Mouse (Mus musculus) limb, embryonic 13.5 days (tissue): ENCODE results near the gene Rassf7. TPM values are rescaled to one million over a fixed set of nuclear protein-coding genes. Genes with fewer than 3 reads are reported as not detected.

Experiments used
- ATAC-seq: fragments of 200-750 bp; cut with Nextera tagmentation; 2 replicates; pipeline ENCODE4 v1.8.0; 2017; ENCODE audit warnings: low read depth, moderate number of reproducible peaks, moderate TSS enrichment; ENCODE audit not compliant: low FRiP score
- H3K27ac ChIP-seq: fragments of 300-500 bp; sonication (generic); 2 replicates; pipeline ENCODE4 v1.5.1; 2015; ENCODE audit warnings: inconsistent platforms, mild to moderate bottlenecking, moderate library complexity
- H3K27me3 ChIP-seq: fragments of 300-500 bp; sonication (generic); 2 replicates; pipeline ENCODE4 v1.6.1; 2015; ENCODE audit warnings: mild to moderate bottlenecking, inconsistent platforms
- H3K36me3 ChIP-seq: fragments of 300-500 bp; sonication (generic); 2 replicates; pipeline ENCODE4 v1.6.1; 2015; ENCODE audit warnings: inconsistent platforms, mild to moderate bottlenecking, moderate library complexity
- H3K4me1 ChIP-seq: fragments of 300-500 bp; sonication (generic); 2 replicates; pipeline ENCODE4 v1.6.1; 2015; ENCODE audit warnings: inconsistent platforms
- H3K4me2 ChIP-seq: fragments of 300-500 bp; sonication (generic); replicated peaks from 2 replicates; pipeline ENCODE4 v1.6.1; 2015; ENCODE audit warnings: inconsistent platforms, mild to moderate bottlenecking, moderate library complexity
- H3K4me3 ChIP-seq: fragments of 300-500 bp; sonication (generic); 2 replicates; pipeline ENCODE4 v1.5.1; 2015; ENCODE audit warnings: moderate library complexity, mild to moderate bottlenecking, inconsistent platforms
- H3K9ac ChIP-seq: fragments of 300-500 bp; sonication (generic); 2 replicates; pipeline ENCODE4 v1.6.1; 2015; ENCODE audit warnings: mild to moderate bottlenecking, inconsistent platforms
- H3K9me3 ChIP-seq: fragments of 300-500 bp; sonication (generic); 2 replicates; pipeline ENCODE4 v1.6.1; 2016; ENCODE audit warnings: inconsistent platforms
- WGBS: fragments of 180-500 bp; shearing (Covaris S2); methylation state at CpG from one replicate; pipeline ENCODE4 v1.1.7; 2015; 5-methylcytosine and 5-hydroxymethylcytosine counted together
- polyA plus RNA-seq: library from polyadenylated mRNA; unstranded; fragments of >200 nt; fragmentation: Nextera tagmentation; extraction: Ambion mirVana; gene quantifications from 2 replicates; pipeline ENCODE4 v1.2.1, GENCODE M21; 2015

The Rassf7 gene
- polyA plus RNA-seq, 1 experiment from 2014 or later = 32.7 TPM

DNA sequence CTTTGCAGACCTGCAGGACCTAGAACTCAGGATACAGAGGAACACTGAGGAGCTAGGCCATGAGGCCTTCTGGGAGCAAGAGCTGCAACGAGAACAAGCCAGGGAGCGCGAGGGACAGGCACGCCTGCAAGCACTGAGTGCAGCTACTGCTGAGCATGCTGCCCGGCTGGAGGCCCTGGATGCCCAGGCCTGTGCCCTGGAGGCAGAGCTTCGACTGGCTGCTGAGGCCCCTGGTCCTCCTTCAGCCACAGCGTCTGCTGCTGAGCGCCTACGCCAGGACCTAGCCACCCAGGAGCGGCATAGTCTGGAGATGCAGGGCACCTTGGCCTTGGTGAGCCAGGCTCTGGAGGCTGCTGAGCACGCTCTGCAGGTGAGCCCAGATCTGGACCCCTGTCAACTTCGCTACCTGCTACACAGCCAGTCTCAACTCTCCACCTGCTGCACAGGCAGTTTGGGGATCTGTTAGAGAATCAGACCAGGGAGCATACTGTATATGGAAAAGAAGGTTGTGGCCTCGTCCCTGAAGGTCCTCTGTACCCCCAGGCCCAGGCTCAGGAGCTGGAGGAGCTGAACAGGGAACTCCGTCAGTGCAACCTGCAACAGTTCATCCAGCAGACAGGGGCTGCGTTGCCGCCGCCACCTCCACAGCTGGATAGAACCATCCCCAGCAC lies 1.8 kb downstream of the Rassf7 start:
- no peaks in the 10 kb centered on the region for H3K27me3 ChIP-seq
- no peak overlapping the region; the same call in 1 of the 2 replicates for H3K4me3 ChIP-seq
- WGBS = 88% methylated on average over 17 of the region's 17 CpGs
- H3K4me1 ChIP-seq = peaks cover 41% of the 10 kb centered on the region
- peaks cover 22% of the 10 kb centered on the region for H3K36me3 ChIP-seq
- H3K9ac ChIP-seq = peak overlapping the region; percentile 73
- no peaks in the 10 kb centered on the region for H3K9me3 ChIP-seq
- no peak overlapping the region for H3K27ac ChIP-seq
- peak overlapping the region; percentile 89 for H3K4me2 ChIP-seq
- ATAC-seq = no peak

DNA sequence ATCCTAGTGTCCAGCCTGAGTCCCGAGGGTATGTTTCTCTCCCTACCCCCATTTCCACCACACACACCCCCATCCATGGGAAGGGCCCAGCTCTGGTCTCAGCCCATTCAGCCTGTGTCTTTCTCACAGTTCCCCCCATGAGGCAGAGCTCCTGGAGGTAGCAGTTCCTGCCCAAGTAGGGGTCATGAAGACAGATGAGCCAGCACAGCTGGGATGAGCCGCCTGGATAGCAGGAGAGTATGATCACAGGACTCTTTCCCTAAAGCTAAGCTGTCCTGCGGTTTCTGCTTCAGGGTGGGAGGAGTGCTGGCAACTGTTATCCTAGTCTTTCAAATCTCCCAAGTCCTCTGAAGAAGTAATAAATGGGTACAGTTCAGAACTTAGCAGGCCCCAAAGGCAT lies 2.5 kb downstream of the Rassf7 start:
- no peak overlapping the region for H3K4me2 ChIP-seq
- peak overlapping the region; percentile 45 for H3K9ac ChIP-seq
- no peak for ATAC-seq
- H3K36me3 ChIP-seq = peaks cover 22% of the 10 kb centered on the region
- H3K27me3 ChIP-seq = no peaks in the 10 kb centered on the region
- H3K27ac ChIP-seq = no peak overlapping the region
- no peak overlapping the region for H3K4me3 ChIP-seq
- WGBS = 80% methylated on average over 3 of the region's 3 CpGs
- H3K4me1 ChIP-seq = peaks cover 46% of the 10 kb centered on the region
- H3K9me3 ChIP-seq = no peaks in the 10 kb centered on the region

DNA sequence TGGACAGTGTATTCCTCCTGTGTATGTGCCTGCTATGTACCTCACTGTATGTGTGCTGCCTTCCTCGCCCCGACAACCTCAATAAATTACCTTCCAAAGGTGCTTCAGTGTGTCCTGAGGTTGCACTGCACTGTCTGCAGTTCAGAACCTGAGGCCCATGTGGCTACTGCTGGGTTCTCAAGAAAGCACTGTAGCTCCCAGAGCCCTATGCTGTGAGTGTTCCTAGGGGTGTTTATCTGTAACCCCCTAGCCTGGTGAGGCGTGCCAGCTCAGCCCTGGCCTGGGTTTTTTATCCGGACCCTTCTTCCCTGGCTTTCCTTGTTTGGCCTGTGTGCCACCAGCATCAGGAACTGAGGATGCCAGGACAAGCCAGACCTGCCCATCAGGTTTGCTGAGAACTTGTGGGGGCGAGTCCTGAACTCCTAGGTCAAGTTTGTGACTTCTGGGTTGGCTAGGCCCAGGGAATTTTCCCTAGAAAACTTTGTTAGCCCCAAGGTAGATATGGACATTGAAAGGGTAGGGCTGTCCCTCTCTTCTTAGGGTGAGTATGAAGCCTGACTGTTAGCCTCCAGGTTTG lies 3.0 kb downstream of the Rassf7 start:
- no peak for ATAC-seq
- no peak overlapping the region for H3K4me3 ChIP-seq
- H3K9me3 ChIP-seq = no peaks in the 10 kb centered on the region
- no peak overlapping the region for H3K9ac ChIP-seq
- no peaks in the 10 kb centered on the region for H3K27me3 ChIP-seq
- H3K27ac ChIP-seq = no peak overlapping the region
- H3K36me3 ChIP-seq = peaks cover 22% of the 10 kb centered on the region
- 80% methylated on average over 5 of the region's 5 CpGs for WGBS
- H3K4me2 ChIP-seq = no peak overlapping the region
- peaks cover 46% of the 10 kb centered on the region for H3K4me1 ChIP-seq

DNA sequence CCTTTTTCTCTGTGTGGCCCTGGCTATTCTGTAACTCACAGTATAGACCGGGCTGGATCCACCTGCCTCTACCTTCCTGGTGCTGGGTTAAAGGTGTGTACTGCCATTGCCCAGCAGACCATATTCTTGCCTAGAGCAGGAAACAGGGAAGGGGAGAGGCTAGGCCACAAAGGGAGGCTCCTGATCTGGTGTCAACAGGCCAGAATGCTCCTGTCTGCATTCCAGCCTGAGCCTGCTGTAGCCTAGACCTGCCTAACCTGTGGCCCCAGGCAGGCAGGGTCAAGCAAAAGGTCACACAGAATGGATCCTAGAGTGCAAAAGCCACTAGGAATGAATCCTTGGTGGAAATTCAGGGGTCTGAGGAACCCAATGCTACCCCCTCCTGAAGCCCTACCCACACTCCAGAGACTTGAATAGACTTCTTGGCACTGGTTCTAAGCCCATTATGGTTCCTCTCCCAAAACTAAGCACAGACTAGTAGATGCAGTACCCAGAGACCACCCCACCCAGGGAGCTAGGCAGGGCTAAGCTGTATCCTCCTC lies 4.0 kb downstream of the Rassf7 start:
- Histone ChIP-seq H3K27me3 (no peaks in the 10 kb centered on the region), H3K4me3 (no peak overlapping the region), H3K36me3 (peaks cover 22% of the 10 kb centered on the region), H3K9ac (no peak overlapping the region; the same call in 1 of the 2 replicates), H3K4me1 (peaks cover 45% of the 10 kb centered on the region), H3K27ac (no peak overlapping the region), H3K9me3 (no peaks in the 10 kb centered on the region), H3K4me2 (peak overlapping the region; percentile 92; the same call in 1 of the 2 replicates)
- WGBS = 89% methylated on average over 1 of the region's 1 CpGs
- ATAC-seq = no peak

DNA sequence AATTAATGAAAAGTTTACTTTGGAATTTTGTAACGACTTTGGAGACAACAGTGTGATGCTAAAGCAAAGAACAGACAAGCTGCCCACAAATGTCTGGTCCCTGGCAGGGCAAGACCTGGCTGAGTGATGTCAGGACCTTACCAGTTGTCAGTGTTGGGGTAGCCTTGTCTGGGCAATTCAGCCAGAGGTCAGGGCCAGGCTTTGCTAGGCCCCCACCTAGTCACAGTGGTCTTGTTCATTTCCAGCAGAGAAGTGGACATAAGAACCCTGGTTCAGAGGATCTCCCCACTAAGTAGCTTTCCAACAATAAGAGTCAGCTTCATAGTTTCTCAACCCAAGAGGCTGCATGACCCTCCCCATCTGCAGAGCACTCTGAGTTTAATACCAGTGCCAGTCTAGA lies 4.7 kb downstream of the Rassf7 start:
- peak overlapping the region; percentile 78 for H3K9ac ChIP-seq
- H3K9me3 ChIP-seq = no peaks in the 10 kb centered on the region
- H3K27ac ChIP-seq = peak overlapping the region; percentile 90; the same call in 1 of the 2 replicates
- peak overlapping the region; percentile 92 for H3K4me2 ChIP-seq
- no peaks in the 10 kb centered on the region for H3K27me3 ChIP-seq
- H3K36me3 ChIP-seq = peaks cover 22% of the 10 kb centered on the region
- 67% methylated on average over 1 of the region's 1 CpGs for WGBS
- peaks cover 40% of the 10 kb centered on the region for H3K4me1 ChIP-seq
- ATAC-seq = no peak
- H3K4me3 ChIP-seq = peak overlapping the region; percentile 64

DNA sequence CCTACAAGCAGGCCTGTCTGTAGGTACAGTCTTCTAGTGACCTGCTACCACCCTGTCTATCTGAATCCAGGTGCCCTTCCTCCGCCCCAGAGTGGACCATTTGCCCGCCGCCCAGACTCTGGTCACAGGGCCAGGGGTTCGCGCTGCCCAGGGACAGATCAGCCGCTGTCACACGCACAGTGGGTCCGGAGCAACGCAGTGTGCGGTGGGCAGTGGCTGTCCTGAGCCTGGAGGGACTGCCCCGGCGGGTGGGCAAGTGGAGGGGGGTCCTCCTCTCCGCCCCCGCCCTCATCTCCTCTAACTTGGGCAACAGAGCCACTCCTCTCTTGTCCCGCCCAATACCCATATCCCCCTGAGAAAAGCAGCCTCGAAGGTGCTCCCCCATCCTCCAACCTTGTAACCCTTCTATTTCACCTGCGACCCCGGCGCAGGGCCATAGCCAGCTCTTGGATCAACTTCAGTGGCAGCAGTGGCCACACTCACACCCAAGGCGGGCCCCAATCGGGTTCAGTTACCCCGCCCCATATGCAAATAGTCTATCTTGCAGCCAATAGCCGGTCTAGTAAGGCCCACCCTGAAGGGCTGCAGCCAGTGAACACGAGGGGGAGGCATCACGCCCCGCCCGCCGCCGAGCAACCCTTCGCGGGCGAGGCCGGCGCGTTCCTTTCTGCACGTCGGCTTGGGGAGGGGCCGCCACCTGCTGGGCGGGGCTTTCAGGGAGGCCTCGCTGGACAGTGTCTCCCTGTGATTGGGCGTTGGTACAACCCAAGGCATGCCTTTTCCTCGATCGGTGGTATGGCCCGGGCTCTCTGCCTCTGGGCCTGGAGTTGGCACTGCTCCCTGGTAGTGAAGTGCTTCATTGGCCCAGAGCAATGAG lies 5.8 kb downstream of the Rassf7 start:
- peak; percentile 97 for ATAC-seq

DNA sequence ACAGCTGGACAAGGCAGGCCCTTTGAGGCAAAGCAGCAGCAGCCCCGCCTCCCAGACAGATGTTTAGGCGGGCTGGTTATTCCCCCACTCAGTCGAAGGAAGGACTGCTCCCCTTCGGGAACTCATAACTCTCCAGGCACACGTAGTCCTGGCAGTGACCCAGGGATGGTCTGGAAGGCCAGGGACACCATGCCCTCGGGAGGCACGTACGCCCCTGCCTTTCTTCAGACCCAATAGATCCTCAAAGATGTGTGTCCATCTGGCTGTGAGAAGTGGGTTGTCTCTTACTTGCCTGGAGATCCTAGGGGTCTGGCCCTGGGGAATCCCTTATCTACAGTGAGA lies 6.4 kb downstream of the Rassf7 start:
- H3K27ac ChIP-seq = peak overlapping the region; percentile 90
- peaks cover 29% of the 10 kb centered on the region for H3K4me1 ChIP-seq
- WGBS = 5% methylated on average over 8 of the region's 8 CpGs
- no peak for ATAC-seq
- no peaks in the 10 kb centered on the region for H3K27me3 ChIP-seq
- H3K9me3 ChIP-seq = no peaks in the 10 kb centered on the region
- H3K9ac ChIP-seq = peak overlapping the region; percentile 21; the same call in 1 of the 2 replicates
- peak overlapping the region; percentile 64 for H3K4me3 ChIP-seq
- H3K4me2 ChIP-seq = peak overlapping the region; percentile 92
- peaks cover 22% of the 10 kb centered on the region for H3K36me3 ChIP-seq

More for the DNA sequence above, 5.8 kb downstream of the Rassf7 start:
- Histone ChIP-seq H3K9ac (peak overlapping the region; percentile 78), H3K4me1 (peaks cover 35% of the 10 kb centered on the region), H3K4me2 (peak overlapping the region; percentile 92), H3K9me3 (no peaks in the 10 kb centered on the region), H3K27me3 (no peaks in the 10 kb centered on the region), H3K4me3 (peak overlapping the region; percentile 64), H3K27ac (peak overlapping the region; percentile 90), H3K36me3 (peaks cover 22% of the 10 kb centered on the region)
- 3% methylated on average over 44 of the region's 44 CpGs for WGBS

DNA sequence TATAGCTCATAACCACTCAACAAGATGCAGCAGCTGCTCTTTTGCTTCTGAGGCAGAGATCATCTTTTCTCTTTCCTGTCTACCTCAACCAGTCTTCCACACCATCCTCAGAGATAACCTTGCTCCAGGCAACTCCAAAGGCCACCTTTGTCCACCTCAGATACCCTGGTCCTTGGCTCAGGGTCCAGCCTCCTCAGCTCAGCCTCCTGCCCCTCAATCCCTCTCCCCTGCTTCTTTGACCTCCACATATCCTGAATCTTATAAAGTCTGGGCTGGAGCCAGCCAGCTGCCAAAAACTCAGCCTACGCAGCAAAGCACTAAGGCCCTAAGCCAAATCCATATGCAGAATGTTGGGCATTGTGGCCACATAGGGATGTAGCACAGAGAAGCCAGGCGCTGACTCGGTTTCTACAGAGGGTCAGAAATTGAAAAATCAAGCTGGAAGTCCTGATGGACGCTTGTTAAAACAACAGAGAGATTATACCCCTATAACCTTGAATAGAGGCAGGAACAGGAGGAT lies 7.1 kb downstream of the Rassf7 start:
- peak overlapping the region; percentile 90 for H3K27ac ChIP-seq
- H3K4me1 ChIP-seq = peaks cover 27% of the 10 kb centered on the region
- peaks cover 20% of the 10 kb centered on the region for H3K36me3 ChIP-seq
- no peak overlapping the region for H3K4me3 ChIP-seq
- H3K27me3 ChIP-seq = no peaks in the 10 kb centered on the region
- ATAC-seq = no peak
- H3K9me3 ChIP-seq = no peaks in the 10 kb centered on the region
- 0 out of 2 replicates have a peak overlapping the region, but pooled peaks have one; percentile 21 for H3K9ac ChIP-seq
- 0 out of 2 replicates have a peak overlapping the region, but pooled peaks have one; percentile 92 for H3K4me2 ChIP-seq
- 90% methylated on average over 4 of the region's 4 CpGs for WGBS

DNA sequence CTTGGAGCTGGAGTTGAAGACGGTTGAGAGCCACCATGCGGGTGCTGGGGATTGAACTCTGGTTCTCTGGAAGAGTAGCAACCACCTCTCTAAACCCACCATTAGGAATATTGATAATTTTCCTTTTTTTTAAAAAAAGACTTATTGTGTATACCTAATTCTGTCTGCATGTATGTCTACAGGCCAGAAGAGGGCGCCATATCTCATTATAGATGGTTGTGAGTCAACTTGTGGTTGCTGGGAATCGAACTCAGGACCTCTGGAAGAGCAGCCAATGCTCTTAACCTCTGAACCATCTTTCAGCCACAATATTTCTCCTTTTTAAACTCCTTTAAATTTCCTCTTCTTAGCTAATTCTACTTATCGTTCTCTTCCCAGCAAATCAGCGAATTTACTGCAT lies 10.9 kb downstream of the Rassf7 start:
- Histone ChIP-seq H3K4me1 (peaks cover 25% of the 10 kb centered on the region), H3K27me3 (no peaks in the 10 kb centered on the region), H3K27ac (no peak overlapping the region), H3K4me2 (no peak overlapping the region), H3K9ac (no peak overlapping the region), H3K36me3 (peaks cover 10% of the 10 kb centered on the region), H3K4me3 (no peak overlapping the region), H3K9me3 (no peaks in the 10 kb centered on the region)
- ATAC-seq = no peak
- 80% methylated on average over 6 of the region's 6 CpGs for WGBS

DNA sequence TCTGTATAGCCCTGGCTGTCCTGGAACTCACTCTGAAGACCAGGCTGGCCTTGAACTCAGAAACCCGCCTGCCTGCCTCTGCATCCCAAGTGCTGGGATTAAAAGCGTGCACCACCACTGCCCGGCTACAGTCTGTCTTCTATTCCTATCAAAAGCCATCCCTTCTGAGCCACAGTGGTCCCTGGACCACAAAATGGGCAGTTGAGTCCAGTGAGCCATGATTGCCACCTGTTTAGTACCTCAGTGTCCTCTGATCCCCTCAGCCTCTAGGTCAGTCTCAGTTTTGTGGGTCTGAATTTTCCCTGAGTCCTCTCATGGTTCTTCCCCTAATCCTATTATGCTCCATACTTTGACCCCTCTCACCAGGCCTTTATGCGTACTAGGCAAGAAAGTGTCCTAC lies 12.1 kb downstream of the Rassf7 start:
- H3K27ac ChIP-seq = no peak overlapping the region
- H3K4me3 ChIP-seq = peak overlapping the region; percentile 99
- no peaks in the 10 kb centered on the region for H3K27me3 ChIP-seq
- H3K9ac ChIP-seq = 0 out of 2 replicates have a peak overlapping the region, but pooled peaks have one; percentile 5
- H3K4me2 ChIP-seq = peak overlapping the region; percentile 93
- peak; percentile 12; the same call in 1 of the 2 replicates for ATAC-seq
- H3K4me1 ChIP-seq = peaks cover 16% of the 10 kb centered on the region
- H3K9me3 ChIP-seq = no peaks in the 10 kb centered on the region
- H3K36me3 ChIP-seq = peaks cover 22% of the 10 kb centered on the region
- WGBS = 85% methylated on average over 4 of the region's 4 CpGs

DNA sequence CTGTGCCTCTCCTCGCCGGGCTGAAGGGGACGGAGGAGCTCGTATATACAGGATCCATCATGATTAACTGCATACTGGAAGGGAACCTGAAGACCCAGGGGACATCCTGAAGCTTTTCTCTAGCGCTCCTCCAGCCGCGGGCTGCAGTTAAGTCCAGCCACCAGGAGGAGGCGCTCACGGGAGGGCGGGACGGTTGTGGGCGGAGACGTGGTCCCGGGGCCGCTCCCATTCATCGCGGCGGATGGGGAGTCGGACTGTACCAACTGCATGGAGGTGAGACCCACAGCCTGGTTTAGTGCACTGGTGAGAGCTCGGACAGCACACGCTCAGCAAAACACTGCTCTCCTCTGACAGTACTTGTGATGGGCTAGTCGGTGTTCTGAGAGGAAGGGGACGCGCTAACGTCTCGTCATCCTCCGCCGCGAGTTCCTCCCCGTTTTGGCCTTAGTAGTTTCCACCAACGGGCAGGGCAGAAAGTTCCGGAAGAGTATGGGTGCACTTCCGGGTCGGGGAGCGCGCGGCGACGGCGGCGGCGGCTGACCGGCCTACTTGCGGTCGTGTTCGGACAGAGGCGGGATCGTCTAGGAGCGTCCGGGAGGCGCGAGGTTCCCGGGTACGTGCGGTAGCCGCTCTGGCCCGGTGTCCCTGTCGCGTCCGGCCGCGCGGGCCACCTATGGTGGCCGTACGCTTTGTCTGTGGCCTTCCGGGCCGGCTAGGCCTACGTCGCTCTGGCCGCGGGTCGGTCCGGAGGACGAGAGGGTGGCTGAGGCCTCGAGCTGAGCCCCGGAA lies 12.8 kb downstream of the Rassf7 start, which contains the start of gene Phrf1:
Gene Phrf1 (plus strand): TSS at position 506 of the 789 bp plus-strand sequence.
- peaks cover 29% of the 10 kb centered on the region for H3K36me3 ChIP-seq
- peak within 1 kb of the TSS; percentile 93 for H3K4me2 ChIP-seq
- no peaks in the 10 kb centered on the region for H3K9me3 ChIP-seq
- no peaks in the 10 kb centered on the region for H3K27me3 ChIP-seq
- H3K9ac ChIP-seq = peak within 1 kb of the TSS; percentile 97
- ATAC-seq = peak; percentile 94
- peak within 1 kb of the TSS; percentile 89 for H3K27ac ChIP-seq
- WGBS = under 1% methylated on average over 61 of the region's 76 CpGs
- H3K4me3 ChIP-seq = peak within 1 kb of the TSS; percentile 99
- peaks cover 15% of the 10 kb centered on the region for H3K4me1 ChIP-seq
